Mouse (Mus musculus): ENCODE measurements around the gene Tead1.

The Tead1 gene

DNA sequence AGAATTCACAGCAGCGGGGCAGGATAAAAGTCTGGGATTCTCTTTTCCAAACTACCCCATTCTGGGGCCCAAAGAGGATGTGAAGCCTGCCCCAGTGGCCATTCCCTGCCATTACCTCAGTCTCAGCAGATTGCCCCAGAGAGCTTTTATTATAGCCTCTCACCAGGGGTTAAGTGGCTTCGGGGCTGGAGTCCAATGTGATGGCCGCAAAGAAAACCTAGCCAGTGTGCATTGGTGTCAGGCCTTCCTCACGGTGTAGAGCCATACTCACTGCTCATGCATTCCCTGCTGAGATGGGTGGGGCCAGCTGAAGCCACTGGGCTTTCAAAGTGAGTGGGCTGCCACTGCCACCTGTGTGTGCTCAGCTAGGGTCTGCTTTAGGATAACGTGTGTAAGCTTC is 175.4 kb downstream of the Tead1 start:
- peak; percentile 19 for DNase-seq (ENCODE audit: low read depth, low spot score)

DNA sequence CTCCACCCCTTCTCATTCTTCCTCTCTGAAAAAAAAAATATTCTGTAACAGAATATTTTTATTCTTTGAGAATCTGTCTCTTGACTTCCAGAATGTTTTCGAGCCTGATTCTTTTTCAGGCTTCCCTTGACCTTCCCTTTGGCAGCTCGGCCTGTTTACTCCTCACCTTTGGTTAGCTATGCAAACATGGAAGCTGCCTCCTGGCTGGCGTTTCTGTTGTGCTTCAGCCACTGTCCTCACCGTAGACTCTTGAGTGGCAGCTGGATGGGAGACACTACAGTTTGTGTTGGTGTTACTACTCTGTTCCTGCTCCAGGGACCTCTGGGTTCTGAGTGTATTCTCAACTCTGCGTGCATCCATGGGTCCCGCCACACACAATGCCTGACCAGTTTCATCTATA is 176.3 kb downstream of the Tead1 start:
- no peak for DNase-seq (ENCODE audit: low read depth, low spot score)

DNA sequence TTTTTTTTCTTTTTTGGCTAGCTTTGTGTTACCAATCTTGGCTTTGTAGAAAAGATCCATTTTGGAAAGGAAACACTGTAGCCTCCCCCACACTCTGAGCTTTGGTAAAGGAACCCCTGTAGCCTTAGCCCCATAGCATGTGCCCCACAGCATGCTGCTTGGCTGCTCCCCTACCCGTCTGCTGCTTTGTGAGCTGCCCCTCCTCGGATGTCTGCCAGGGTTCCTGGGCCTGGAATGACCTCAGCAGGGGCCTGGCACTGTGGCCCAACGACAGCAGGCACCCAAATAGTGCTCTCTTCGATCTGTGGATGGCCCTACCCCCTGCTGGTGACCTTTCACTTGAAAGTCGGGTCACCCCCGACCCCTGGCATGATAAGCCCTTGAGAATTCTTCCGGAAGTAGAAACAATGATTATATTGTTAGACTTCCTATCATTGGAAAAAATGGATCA is 177.0 kb downstream of the Tead1 start:
- DNase-seq (ENCODE audit: low read depth, low spot score): no peak

DNA sequence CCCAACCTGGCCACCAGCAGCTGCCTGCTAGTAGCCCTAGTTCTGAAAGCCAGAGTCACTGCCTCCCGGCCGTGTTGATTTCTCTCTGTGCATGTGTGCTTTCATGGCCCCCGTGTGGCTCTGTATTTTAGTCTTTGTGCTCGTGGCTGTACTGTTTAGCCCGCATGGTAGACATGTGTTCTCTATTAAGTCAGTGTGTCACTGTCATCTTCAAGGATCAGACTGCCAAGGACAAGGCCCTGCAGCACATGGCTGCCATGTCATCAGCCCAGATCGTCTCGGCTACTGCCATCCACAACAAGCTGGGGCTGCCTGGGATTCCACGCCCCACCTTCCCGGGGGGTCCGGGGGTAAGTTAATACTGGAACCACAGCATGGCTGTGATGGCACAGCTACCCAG is 177.5 kb downstream of the Tead1 start:
- DNase-seq (ENCODE audit: low read depth, low spot score): peak; percentile 20

DNA sequence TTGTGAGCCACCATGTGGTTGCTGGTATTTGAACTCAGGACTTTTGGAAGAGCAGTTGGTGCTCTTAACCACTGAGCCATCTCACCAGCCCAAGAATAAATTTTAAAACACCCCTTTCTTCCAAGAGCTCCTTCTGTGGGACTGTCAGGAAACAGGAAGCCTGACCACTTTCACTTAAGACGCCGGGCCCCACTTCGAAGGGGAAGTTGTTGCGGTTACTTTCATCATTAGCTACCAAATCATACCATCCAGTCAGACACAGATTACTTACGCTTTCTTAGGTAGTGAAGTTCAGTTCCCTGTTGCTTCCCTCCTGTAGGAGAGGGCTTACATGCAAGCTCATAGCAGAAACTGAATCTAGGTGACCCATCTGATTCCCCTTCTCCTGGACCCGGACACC is 180.8 kb downstream of the Tead1 start:
- DNase-seq (ENCODE audit: low read depth, low spot score): no peak

DNA sequence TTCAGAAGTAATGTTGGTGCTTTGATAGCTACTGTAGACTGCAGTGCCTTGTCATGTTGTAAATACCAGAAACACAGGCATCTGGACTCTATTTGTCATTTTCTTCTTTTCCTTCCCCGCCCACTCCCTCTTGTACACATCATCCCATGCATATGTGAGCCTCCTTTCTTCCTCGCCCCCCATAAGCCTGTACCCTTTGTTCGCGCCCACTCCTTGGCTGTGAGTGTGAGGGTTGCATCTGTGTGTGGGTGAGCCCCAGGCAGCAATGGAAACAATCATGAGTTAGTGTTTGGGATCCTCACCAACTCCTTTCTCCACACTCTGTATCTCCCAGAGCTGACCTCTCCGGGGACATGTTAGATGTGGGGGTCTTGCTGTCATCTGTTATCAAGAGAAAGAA is 183.0 kb downstream of the Tead1 start:
- DNase-seq (ENCODE audit: low read depth, low spot score): no peak

DNA sequence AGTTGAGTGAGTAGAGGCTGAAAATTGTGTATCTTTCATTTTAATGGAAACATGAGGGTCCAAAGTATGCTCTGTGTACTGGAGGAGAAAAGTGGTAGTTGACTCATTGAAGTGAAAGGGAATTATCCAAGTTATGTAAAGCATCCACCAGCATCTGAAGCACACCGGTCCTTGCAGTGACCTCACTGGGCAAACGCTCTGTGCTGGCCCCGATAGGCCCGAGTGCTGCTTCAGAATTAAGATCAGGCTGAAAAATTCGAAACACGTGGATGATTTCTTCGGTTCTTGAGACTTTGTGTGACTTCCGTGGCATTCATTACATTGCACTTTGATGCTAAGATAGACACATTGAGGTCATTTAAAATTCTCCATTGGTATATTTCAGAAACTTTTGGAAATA is 185.1 kb downstream of the Tead1 start:
- no peak for DNase-seq (ENCODE audit: low read depth, low spot score)

DNA sequence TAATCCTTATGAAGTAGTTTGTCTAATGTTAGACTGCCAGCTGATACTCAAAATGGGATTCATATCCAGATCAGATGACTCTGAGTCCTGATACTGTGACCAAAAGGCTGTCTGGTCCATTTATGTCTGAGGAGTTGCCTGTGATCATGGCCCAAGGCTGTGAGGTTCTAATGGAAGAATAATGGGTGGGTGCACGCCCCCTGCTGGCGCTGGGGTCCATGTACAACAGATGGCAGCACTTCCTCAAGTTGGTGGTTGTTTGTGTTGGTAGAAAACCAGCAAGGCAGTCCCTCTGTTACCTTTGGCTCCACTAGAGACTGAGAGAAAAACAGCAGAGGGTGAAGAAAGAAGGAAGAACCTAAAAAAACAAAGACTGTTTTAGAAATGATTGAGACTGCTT is 186.6 kb downstream of the Tead1 start:
- peak; percentile 56 for DNase-seq (ENCODE audit: low read depth, low spot score)

DNA sequence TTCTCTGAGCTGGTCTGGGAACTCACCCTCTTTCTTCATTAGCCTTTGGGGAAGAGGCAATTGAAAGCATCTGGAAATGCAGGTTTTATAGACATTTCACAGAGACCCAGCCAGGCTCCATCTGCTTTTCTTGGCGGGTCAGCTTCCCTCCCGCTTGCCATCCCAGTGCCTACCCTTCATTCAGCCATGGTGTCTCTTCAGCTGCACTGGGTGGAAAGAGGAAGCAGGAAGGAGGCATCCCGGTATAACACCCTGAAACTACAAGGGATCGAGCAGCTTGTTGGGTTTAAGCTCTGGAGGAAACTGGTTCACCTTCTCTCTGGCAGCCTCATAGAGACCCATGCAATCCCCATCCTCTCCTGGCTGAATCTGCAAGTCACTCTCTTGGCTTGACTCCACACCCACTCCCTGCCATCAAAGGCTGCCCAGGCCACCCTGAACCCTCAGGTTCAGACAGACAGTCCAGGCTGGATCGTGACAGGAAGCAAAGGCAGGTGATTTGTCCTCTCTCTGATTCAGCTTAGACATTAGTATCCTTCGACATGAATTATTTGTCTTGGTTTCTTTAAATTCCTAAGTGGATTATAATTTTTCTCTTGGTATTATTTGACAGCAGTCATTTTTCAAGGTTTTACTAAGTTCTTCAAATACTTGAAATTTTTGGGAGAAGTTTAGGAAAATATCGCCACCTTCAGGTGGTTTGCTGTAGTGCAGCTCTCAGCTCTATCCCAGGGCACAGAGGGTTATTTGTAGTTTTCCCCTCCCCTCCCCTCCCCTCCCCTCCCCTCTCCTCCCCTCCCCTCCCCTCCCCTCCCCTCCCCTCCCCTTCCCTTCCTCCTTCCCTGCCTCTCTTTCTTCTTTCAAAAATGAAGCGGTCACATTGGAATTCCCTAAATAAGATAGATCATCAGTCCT is 189.7 kb downstream of the Tead1 start:
- DNase-seq (ENCODE audit: low read depth, low spot score): peak; percentile 84

DNA sequence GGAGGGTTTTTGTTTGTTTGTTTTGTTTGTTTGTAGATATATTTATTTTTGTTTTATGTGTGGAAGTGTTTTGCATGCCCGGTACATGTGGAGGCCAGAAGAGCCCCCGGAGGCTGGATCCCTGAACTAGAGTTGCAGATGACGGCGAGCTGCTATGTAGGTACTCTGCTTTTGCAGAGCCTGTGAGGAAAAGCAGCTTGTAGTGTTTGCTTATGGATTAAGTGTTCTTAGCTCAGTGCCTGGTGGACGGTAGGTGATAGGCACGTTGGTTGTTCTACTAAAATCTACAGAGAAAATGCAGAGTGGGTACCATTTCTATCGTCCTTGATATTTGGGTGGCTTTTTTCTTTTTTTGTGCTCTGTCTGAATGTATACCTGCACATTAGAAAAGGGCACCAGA is 192.6 kb downstream of the Tead1 start:
- DNase-seq (ENCODE audit: low read depth, low spot score): no peak

DNA sequence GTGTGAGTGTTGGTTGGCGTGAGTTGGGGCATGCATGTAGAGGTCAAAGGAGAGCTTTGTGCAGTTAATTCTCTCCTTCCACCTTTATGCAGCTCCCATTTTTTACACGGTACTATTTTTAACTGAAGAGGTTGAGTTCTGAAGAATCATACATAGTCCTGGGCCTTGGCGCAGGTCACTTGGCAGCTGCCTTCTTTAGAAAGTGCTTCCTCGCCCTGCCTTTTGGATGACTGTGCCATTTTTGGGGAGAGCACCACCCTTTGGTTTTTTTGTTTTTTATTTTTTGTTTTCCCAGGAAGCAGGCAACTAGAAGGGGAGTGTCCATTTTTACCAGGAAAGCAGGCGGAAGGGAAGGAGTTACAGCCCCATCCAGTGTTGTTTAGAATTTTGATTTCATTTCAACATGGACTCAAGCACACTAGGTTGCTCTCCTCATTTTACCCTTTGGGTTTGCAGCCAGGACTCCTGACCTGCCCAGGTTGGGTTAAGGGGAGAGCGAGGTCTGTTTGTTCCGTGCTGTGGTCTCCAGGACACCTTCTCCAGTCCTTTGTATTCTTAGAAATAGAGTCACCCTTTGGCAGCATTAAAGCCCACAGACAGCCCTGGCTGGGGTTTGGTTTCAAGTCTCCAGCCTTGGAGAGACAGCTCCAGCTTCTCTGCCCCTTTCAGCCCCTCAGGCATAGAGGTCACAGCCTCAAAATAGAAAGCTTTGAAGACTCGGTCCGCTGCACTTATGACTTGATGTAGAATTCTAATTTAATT is 193.5 kb downstream of the Tead1 start:
- no peak for DNase-seq (ENCODE audit: low read depth, low spot score)

DNA sequence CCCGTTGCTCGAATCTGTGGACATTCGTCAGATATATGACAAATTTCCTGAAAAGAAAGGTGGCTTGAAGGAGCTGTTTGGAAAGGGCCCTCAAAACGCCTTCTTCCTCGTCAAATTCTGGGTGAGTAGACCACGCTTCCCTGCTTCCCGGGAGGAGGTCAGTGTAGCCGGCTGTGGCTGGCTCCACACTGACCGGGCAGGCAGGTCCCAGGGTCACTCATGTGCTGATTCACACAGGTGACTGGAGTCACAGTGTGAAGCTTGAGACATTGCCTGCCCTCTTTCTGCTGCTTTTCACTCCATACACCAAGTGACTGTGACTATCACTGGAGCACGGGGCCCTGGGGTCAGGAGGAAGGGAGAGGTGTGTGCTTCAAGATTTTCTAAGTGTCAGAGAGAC is 197.0 kb downstream of the Tead1 start:
- DNase-seq (ENCODE audit: low read depth, low spot score): no peak

DNA sequence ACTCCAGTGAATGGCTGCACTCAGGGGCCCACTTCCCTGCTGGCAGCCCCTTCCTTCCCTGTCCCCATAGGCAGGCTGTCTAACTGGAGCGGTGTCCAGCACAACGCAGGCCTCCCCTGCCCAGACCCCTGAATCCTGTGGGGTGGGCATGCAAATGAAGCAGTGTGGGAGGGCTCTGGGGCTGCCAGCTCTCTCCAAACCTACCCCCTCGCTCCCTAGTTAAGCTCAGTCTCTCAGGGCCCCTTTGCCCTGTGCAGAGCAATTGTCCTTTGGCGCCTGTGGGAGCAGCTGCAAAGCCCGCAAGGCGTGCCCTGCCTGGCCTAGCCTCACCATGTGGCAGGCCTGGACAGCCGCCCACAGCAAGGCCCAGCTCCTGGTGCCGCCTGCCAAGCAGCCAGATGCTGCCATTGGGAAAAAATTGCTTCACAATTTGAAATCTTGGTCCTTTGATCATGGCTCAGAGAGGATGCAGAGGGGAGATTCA is 204.7 kb downstream of the Tead1 start:
- DNase-seq (ENCODE audit: low read depth, low spot score): peak; percentile 42

DNA sequence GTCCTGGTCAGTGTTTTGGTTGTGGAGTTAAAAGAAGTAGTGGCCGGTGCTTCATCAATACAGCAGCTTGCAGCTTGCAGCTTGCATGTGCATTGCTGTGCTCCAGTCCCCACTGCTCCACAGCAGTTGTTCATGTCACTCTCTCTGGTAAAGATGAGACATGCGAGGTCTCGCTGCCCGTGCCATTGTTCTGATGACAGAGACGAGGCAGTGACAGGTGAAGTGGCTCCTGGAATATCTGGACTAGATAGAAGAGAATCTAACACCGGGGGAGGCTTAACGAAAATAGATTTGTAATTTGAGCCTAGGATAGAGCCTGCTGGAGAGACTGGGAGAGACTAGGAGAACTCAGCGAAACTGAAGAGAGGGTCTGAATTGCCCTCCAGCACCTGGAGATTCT is 206.4 kb downstream of the Tead1 start:
- no peak for DNase-seq (ENCODE audit: low read depth, low spot score)

DNA sequence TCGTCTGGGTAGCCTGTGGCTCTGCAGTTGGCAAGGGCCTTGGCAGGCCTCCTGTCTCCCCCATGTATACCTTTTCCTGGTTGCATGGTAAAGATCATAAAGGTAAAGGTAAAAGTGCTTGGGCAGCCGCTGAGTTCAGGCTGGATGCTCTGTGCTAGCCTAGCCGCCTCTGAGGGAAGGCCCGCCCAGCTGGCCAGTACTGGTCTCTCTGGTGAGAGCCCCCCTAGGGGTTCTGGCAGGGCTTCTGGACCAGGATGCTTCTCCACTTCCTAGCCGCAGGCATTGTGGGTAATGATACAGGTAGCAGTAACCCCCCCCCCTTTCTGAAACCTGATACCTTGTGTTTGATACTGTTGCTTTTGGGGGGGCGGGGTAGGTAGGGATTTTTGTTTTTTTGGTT is 212.8 kb downstream of the Tead1 start:
- DNase-seq (ENCODE audit: low read depth, low spot score): no peak

DNA sequence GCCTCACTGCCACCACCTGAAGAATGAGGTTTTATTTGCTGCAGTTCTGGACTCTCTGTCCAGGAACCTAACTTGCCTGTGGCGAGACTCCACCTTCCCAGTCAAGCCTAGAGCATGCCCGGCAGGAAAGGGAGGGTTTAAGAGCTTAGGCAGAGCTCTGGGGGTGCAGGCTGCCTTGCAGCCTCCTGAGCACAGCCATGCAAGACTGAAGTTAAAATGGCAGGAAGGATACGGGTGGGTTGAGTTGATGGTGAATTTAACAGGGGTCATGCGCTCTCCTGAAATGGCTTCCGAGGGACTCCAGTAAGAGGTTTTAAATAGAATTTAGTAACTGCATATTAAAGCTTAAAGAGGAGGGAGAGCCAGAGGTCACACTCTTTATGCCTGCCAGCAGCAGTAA is 213.5 kb downstream of the Tead1 start:
- no peak for DNase-seq (ENCODE audit: low read depth, low spot score)

DNA sequence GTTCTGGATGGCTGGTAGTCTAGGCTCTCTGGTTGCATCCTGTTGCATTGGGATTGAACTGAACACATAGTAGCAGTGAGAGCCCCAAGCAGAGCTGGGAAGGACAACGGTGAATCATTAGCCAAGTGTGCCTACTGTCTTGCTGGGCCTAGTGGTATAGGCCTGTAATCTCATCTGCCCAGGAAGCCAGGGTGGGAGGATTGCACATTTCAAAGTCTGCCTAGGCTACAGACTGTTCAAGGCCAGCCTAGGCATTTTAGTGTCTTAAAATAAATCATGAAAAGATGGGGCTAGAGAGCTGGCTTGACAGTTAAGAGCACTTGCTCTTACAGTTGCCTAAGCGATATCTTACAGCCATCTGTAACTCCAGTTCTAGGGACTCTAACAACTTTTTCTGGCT is 217.2 kb downstream of the Tead1 start:
- DNase-seq (ENCODE audit: low read depth, low spot score): no peak

DNA sequence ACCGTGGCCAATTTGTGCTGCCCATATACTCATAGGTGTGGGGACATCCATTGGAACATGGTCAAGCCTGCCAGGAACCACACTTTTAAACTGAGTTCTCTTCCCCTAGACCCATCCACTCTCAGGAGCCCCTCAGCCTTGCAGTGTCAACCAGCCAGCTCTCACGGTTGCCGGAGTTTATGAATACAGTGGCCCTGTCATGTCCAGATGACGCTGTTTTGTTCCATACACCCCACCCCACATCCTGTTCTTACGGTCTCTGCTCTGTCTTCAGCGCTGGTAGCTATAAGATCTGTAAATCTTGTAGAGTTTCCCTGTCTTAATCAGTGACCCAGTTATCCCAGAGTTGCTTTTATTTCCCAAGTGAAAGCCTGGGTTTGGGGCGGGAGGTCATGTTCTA is 222.6 kb downstream of the Tead1 start:
- no peak for DNase-seq (ENCODE audit: low read depth, low spot score)

DNA sequence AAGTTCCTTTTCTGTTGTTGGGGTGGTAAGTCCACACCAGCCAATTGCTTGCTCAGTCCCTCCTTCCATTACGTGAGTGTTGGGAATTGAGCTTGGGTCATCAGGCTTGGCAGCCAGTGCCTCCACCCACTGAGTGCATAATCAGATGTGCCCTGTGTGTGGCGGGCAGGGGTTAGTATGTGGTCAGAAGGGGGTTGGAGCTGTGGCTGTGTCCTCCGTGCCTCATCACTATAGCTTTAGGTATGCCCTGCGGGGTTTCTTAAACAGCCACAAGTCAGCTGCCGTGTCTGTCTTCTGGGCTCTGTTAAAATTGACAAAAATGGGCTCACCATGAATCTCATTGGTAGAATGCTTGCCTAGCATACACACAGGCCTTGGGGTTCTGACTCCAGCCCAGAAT is 227.7 kb downstream of the Tead1 start:
- no peak for DNase-seq (ENCODE audit: low read depth, low spot score)

DNA sequence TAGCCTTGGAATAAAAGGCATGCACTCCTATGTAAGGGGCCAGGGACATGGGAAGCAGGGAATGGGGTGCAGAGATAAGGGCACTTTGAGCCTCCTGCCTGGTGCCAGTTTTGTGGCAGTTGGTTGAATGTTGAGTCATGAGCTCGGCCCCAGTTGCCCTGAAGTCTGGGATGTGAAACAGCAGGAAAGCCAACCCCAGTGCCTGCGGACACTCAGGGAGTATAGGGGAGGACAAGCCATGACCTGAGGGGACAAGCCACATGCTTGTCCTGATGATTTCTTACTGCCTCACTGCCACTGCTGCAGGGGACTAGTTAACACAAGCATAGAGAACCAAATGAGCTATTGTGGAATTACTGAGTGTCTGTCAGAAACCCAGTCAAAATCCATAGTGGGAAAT is 228.3 kb downstream of the Tead1 start:
- no peak for DNase-seq (ENCODE audit: low read depth, low spot score)

DNA sequence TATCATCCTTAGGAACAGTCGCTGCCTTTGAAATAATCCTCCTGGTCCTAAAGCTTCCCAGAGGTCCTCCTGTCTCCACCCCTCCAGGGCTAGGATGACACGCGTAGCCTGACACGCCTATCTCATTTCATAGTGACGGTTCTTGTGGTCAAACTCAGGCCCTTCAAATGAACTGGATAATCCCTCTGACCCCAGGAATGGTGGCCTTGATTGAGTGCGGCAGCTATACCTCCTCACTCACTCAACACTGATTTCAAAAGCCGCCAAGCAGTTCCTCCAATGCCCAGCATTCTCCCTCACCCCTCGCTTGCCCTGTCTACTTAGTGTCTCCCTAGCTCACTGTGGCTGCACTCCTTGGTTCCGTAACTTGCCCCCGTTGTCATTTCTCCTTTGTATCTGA is 230.0 kb downstream of the Tead1 start:
- DNase-seq (ENCODE audit: low read depth, low spot score): no peak

DNA sequence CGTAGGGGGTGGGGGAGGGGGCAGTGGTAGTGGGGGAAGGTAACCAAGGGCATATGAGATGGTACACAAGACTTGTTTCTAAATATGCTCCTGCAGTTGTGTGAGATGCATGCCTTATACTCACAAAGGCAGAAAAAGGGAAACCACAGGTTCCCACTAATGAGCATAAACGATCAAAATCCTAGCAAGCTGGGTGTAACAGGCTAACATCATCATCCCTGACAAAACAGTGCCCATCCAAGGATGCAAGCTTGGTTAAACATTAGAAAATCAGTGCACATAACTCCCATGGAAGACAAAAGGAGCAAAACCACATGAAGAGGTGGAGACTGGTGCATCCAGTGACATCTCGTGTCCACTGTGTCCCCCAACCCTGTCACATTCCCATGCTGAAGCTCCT is 233.9 kb downstream of the Tead1 start:
- no peak for DNase-seq (ENCODE audit: low read depth, low spot score)

DNA sequence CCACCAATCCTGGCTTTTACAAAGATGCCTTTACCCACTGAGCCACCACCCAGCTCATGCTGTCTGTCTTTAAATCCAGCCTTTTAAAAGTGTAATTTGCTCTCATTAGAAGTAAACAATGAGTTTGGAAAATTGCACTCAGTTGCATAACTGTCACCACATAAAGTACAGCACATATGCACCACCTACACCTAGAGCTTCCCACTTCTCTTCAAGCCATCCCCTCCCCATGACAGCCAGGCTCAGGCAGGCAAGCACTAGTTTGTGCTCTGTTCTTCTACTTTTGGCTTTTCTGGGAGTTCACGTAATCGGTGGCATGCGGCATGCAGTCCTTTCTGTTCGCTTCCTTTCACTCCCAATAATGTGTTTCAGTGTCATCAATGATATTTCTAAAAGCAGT is 236.5 kb downstream of the Tead1 start:
- no peak for DNase-seq (ENCODE audit: low read depth, low spot score)

Data from forelimb bud, embryonic 11.5 days (tissue).